Mouse (Mus musculus): ENCODE data around the gene Polg2.

DNA sequence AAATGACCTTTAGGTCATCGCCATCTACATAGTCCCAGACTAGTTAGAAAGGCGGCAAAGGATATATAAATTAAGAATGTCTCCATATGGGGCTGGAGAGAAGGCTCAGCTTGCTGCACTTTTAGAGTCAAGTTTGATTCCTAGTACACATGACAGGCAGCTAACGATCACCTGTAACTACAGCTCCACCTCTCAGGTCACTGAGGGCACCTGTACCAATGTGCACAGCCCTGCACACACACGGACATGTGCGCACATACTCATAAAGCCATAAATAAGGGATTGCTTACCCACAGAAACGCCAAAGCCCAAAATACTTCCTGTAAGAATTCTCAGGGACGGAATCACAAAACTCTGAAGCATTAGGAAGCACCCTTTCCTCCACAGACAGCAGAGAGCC lies 48.7 kb upstream of the Polg2 start:
- TF ChIP-seq CTCF (IDR thresholded peaks at IDR 0.05; ENCODE audit: borderline replicate concordance, insufficient read depth, low read depth, low read length) (no peak), POLR2A (IDR thresholded peaks at IDR 0.05; ENCODE audit: borderline replicate concordance, insufficient read depth, low read length) (no peak)

Measured in cerebellum, adult 2 months (tissue).